Mouse (Mus musculus) stomach, embryonic 16.5 days (tissue): ENCODE measurements around the gene Fam57a. TPM values are rescaled to one million over a fixed set of nuclear protein-coding genes. Genes with fewer than 3 reads are reported as not detected.
A peak's percentile ranks its signal among the peaks of the same experiment; 100 is the strongest.

ENCODE experiments used
- ATAC-seq: fragments of 200-750 bp; cut with Nextera tagmentation; 2 replicates; pipeline ENCODE4 v1.8.0; 2017; ENCODE audit warnings: moderate number of reproducible peaks, moderate TSS enrichment; ENCODE audit not compliant: insufficient read depth, low FRiP score
- H3K27ac ChIP-seq: fragments of 300-500 bp; sonication (generic); 2 replicates; pipeline ENCODE4 v1.5.1; 2014; ENCODE audit warnings: low read length
- H3K27me3 ChIP-seq: fragments of 300-500 bp; sonication (generic); 2 replicates; pipeline ENCODE4 v1.6.1; 2014; ENCODE audit warnings: low read length, control low read depth, mixed read lengths; ENCODE audit not compliant: control insufficient read depth, insufficient read depth
- H3K36me3 ChIP-seq: fragments of 300-500 bp; sonication (generic); 2 replicates; pipeline ENCODE4 v1.6.1; 2014; ENCODE audit warnings: low read length; ENCODE audit not compliant: control insufficient read depth, insufficient read depth
- H3K4me1 ChIP-seq: fragments of 300-500 bp; sonication (generic); 2 replicates; pipeline ENCODE4 v1.6.1; 2014; ENCODE audit warnings: low read length, control low read depth, mixed read lengths; ENCODE audit not compliant: control insufficient read depth, insufficient read depth
- H3K4me2 ChIP-seq: fragments of 300-500 bp; sonication (generic); 2 replicates; pipeline ENCODE4 v1.6.1; 2014; ENCODE audit warnings: low read depth, low read length, mixed read lengths
- H3K4me3 ChIP-seq: fragments of 300-500 bp; sonication (generic); replicated peaks from 2 replicates; pipeline ENCODE4 v1.5.1; 2014; ENCODE audit warnings: mild to moderate bottlenecking, low read length
- H3K9ac ChIP-seq: fragments of 300-500 bp; sonication (generic); 2 replicates; pipeline ENCODE4 v1.6.1; 2014; ENCODE audit warnings: low read length
- H3K9me3 ChIP-seq: fragments of 300-500 bp; sonication (generic); replicated peaks from 2 replicates; pipeline ENCODE4 v1.6.1; 2016; ENCODE audit warnings: low read length, control low read depth; ENCODE audit not compliant: control insufficient read depth
- WGBS: fragments of 180-500 bp; shearing (Covaris S2); extraction: QIAGEN DNeasy Blood & Tissue Kit; methylation state at CpG from one replicate; pipeline ENCODE4 v1.1.7; 2014; 5-methylcytosine and 5-hydroxymethylcytosine counted together
- polyA plus RNA-seq: library from polyadenylated mRNA; unstranded; fragments of >200 nt; fragmentation: Nextera tagmentation; extraction: Ambion mirVana; gene quantifications from 2 replicates; pipeline ENCODE4 v1.2.1, GENCODE M21; 2015

Fam57a gene
- polyA plus RNA-seq, 1 experiment from 2014 or later: 173 TPM

DNA sequence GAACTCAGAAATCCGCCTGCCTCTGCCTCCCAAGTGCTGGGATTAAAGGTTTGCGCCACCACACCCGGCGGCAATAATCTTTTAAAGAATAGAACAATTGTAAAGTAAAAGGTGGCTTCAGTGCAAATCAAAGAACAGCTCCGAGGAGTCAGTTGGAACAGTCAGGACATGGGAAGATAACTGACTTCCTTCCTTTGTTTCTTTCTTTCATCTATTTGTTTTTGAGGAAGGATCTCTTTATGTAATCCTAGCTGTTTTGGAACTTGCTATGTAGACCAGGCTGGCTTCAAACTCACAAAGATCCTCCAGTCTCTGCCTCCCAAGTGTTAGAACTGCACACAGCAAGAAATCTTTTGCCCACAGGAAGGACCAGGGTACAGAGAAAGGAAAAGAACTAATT lies 45.2 kb downstream of the Fam57a start:
- 95% methylated on average over 5 of the region's 5 CpGs for WGBS
- ATAC-seq: no peak
- peaks cover 4% of the 10 kb centered on the region; the same call in 1 of the 2 replicates for H3K36me3 ChIP-seq

DNA sequence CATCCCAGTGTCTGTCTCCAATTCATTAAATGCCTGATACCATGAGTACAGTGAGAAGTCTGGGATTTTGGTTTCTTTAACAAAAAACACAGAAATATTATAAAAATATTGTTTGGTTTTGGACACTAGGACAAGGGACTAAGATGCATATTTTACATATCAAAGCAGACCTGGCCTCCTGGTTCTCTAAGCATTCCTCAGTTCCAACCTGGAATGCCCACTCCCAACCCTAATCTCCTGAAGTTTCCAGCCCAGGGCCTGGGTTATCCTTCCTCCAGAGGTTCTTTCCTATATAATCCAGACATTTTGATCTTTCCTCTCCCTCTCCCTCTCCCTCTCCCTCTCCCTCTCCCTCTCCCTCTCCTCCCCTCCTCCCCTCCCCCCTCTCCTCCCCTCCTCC lies 45.6 kb downstream of the Fam57a start:
- Histone ChIP-seq H3K36me3 (peaks cover 4% of the 10 kb centered on the region; the same call in 1 of the 2 replicates), H3K9ac (no peak overlapping the region), H3K27me3 (no peaks in the 10 kb centered on the region)

More for the DNA sequence above, 45.2 kb downstream of the Fam57a start:
- no peak overlapping the region for H3K9ac ChIP-seq
- H3K4me1 ChIP-seq: no peaks in the 10 kb centered on the region
- no peak overlapping the region for H3K27ac ChIP-seq
- H3K4me3 ChIP-seq: no peak overlapping the region
- H3K9me3 ChIP-seq: no peaks in the 10 kb centered on the region
- H3K27me3 ChIP-seq: no peaks in the 10 kb centered on the region
- no peak overlapping the region for H3K4me2 ChIP-seq

DNA sequence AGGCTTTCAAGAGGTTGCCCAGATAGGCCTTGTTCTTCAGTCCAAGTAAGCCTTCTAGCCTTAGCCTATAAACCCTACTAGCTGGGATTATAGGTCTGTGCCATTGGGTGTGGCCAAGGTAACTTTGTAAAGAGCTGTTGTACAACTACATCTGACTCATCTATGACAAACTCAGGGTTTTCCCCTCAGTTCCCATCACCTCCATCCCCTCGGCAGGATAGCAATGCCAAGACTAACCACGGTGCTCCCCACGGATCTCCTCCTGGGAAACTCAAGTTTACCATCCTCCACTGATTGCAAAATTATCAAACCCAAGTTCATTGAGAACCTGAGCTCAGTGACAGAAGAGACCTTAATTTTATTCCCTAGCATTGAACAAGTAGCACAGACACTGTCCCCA lies 56.7 kb downstream of the Fam57a start:
- Histone ChIP-seq H3K9me3 (no peaks in the 10 kb centered on the region), H3K4me2 (no peak overlapping the region), H3K4me3 (no peak overlapping the region), H3K36me3 (peaks cover 15% of the 10 kb centered on the region; the same call in 1 of the 2 replicates), H3K27me3 (no peaks in the 10 kb centered on the region), H3K27ac (no peak overlapping the region), H3K4me1 (no peaks in the 10 kb centered on the region), H3K9ac (no peak overlapping the region)
- WGBS: 88% methylated on average over 3 of the region's 3 CpGs
- no peak for ATAC-seq

More for the DNA sequence above, 45.6 kb downstream of the Fam57a start:
- no peak overlapping the region for H3K27ac ChIP-seq
- no peak overlapping the region for H3K4me3 ChIP-seq
- H3K9me3 ChIP-seq: no peaks in the 10 kb centered on the region
- H3K4me1 ChIP-seq: no peaks in the 10 kb centered on the region
- no peak for ATAC-seq
- no peak overlapping the region for H3K4me2 ChIP-seq

DNA sequence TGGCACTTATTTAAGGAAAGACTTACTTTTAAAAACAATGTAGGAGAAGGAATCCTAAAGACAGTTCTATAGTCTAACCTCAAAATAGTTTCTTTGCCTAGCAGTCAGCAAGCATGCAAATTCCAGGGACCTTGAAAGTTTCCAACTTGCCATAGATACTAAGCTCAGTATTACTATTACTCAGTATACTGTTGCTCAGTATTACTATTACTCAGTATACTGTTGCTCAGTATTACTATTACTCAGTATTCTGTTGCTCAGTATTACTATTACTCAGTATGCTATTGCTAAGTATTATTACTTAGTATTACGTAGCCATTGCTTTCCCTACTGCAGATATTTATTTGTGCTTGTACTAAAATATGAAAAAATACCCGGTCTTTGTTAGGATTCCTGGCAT lies 60.3 kb downstream of the Fam57a start:
- Histone ChIP-seq H3K36me3 (0 out of 2 replicates have a peak, but pooled peaks cover 7% of the 10 kb centered on the region), H3K9me3 (no peaks in the 10 kb centered on the region), H3K4me1 (peaks cover 13% of the 10 kb centered on the region), H3K27me3 (no peaks in the 10 kb centered on the region), H3K27ac (no peak overlapping the region), H3K9ac (no peak overlapping the region), H3K4me3 (no peak overlapping the region), H3K4me2 (no peak overlapping the region)
- no peak for ATAC-seq
- 96% methylated on average over 2 of the region's 2 CpGs for WGBS

DNA sequence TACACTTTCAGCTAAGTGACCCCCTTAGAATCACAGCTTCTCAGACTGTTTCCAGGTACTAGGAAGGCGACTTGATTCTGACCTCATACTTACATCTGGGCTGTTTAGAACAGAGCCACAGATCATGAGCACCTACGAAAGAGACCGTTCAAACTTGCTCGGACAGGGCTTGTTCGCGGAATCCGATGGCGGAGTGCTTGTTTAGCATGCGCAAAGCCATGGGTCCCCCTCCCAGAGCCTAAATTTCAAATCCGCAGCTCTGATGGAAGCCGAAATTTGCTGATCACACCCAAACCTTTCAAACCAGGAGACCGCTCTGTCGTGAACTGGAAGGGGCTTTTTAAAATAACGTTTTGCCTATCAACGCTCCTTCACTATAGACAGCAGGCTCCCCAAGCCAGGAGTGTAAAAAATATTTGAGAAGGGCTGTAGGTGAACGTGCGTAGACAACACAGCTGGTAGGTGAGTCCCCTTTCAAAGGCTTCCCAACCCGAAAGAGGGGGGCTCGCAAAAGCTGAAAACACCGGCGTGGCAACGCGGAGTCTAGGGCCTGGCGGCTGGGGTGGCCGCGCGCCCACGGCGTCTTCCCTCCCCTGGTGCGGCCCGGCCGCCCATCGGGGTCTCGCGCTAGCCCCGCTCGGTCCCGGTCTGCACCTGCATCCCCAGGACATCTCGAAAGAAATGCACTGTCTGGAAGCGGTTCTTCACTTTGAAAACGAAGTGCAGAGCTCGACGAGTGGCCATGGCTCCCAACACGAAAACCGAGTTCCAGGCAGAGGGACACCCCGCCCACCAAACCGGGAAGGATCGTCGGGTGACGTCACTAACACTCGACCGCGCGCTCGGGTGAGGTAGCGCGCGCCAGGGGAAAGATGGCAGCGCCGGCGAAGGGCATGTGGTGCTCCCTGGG lies 63.7 kb downstream of the Fam57a start, which contains the start of the genes Mrm3 and Glod4:
Gene Mrm3 (plus strand): TSS at position 815 of the 910 bp plus-strand sequence.
Gene Glod4 (minus strand): TSS at position 825 of the 910 bp plus-strand sequence.
- WGBS: under 1% methylated on average over 61 of the region's 61 CpGs
- Histone ChIP-seq H3K4me1 (peaks cover 13% of the 10 kb centered on the region), H3K27ac (peak within 1 kb of the TSS; percentile 53; the same call in 1 of the 2 replicates), H3K9ac (peak within 1 kb of the TSS; percentile 87), H3K36me3 (0 out of 2 replicates have a peak, but pooled peaks cover 5% of the 10 kb centered on the region), H3K4me2 (peak within 1 kb of the TSS; percentile 92), H3K9me3 (no peaks in the 10 kb centered on the region), H3K4me3 (peak within 1 kb of the TSS; percentile 74), H3K27me3 (no peaks in the 10 kb centered on the region)
- ATAC-seq: peak; percentile 93

DNA sequence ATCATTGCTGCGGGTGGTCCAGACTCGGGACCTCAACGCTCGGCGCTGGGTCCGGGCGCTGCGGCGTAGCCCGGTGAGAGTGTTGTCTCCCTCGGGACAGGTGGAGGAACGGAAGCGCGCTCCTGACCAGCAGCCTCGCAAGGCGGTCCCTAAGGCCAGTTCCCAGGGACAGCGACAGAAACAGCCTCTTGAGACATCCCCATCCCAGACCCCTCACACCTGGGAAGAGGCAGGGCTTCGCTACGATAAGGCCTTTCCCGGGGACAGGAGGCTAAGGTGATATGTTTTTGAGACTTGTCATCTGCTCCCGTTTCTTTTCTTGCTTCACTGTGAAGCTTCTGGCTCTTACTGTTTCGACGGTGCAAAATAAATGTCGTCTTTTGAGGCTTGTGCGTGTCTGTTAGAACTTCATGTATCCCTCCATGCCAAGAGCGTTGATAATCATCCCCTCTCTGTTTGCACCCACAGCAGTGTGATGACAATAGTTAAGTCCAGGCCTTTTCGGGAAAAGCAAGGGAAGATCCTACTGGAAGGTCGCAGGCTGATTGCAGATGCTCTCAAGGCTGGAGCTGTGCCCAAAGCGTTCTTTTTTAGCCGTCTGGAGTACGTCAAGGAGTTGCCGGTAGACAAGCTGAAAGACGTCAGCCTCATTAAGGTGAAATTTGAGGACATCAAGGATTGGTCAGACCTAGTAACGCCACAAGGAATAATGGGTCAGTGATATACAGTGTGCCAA lies 64.5 kb downstream of the Fam57a start:
- Histone ChIP-seq H3K9ac (peak overlapping the region; percentile 87), H3K36me3 (0 out of 2 replicates have a peak, but pooled peaks cover 5% of the 10 kb centered on the region), H3K27ac (peak overlapping the region; percentile 22; the same call in 1 of the 2 replicates), H3K4me1 (peaks cover 13% of the 10 kb centered on the region), H3K9me3 (no peaks in the 10 kb centered on the region), H3K27me3 (no peaks in the 10 kb centered on the region), H3K4me2 (peak overlapping the region; percentile 92), H3K4me3 (peak overlapping the region; percentile 74)
- WGBS: 2% methylated on average over 34 of the region's 34 CpGs
- no peak for ATAC-seq

DNA sequence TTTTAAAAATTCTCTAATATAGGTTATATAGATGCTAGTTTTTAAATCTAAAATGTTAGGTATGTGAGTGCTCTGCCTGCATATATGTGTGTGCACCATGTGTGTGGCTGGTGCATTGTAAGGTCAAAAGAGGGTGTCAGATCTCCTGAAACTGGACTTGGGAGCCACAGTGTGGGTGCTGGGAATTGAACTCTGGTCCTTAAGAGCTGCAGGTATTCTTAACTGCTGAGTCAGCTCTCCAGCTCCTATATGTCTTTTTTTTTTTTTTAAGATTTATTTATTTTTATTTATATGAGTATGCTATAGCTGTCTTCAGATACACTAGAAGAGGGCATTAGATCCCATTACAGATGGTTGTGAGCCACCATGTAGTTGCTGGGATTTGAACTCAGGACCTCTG lies 67.0 kb downstream of the Fam57a start:
- Histone ChIP-seq H3K27ac (no peak overlapping the region), H3K4me3 (no peak overlapping the region), H3K9me3 (no peaks in the 10 kb centered on the region), H3K36me3 (0 out of 2 replicates have a peak, but pooled peaks cover 5% of the 10 kb centered on the region), H3K9ac (no peak overlapping the region), H3K27me3 (no peaks in the 10 kb centered on the region), H3K4me2 (no peak overlapping the region), H3K4me1 (peaks cover 13% of the 10 kb centered on the region)
- no peak for ATAC-seq

DNA sequence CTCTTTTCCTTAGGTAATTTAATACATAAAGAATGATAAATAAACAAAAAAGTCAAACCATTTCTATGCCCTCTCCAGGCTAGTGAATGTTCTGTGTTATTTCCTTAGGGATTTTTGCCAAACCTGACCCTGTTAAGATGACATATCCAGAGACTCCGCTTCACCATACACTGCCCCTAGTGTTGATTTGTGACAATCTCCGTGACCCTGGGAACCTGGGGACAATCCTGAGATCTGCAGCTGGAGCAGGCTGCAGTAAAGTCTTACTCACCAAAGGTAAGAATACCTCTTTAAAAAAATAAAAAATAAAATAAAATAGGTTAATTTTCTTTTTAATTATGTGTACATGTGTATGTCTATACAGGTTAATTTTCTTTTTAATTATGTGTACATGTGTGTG lies 67.8 kb downstream of the Fam57a start:
- 0 out of 2 replicates have a peak, but pooled peaks cover 5% of the 10 kb centered on the region for H3K36me3 ChIP-seq

DNA sequence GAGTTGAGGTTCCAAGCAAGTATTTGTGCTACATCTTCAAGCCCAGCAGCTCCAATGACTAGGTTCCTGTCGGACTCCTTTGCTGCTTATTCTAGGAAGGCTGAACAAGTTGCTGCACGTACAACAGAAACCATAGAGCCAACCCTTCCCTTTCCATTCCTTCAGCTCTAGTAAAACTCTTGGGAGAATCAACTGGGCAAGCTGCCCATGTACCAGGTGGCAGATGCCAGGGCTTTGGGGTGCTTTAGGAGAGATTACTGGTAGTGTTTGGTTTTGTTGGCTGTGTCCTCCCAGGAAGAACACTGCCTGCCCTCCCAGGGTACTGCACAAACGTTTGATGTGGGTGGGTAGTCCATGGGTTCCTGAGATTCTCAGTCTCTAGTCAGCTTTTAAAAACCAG lies 72.6 kb downstream of the Fam57a start:
- H3K4me2 ChIP-seq: no peak overlapping the region
- no peaks in the 10 kb centered on the region for H3K27me3 ChIP-seq
- no peak for ATAC-seq
- H3K9ac ChIP-seq: no peak overlapping the region
- H3K36me3 ChIP-seq: no peaks in the 10 kb centered on the region
- WGBS: 46% methylated on average over 3 of the region's 3 CpGs
- H3K4me1 ChIP-seq: peaks cover 9% of the 10 kb centered on the region
- H3K27ac ChIP-seq: peak overlapping the region; percentile 71
- no peak overlapping the region for H3K4me3 ChIP-seq
- H3K9me3 ChIP-seq: no peaks in the 10 kb centered on the region

More for the DNA sequence above, 67.8 kb downstream of the Fam57a start:
- ATAC-seq: no peak
- Histone ChIP-seq H3K4me2 (no peak overlapping the region), H3K27ac (no peak overlapping the region), H3K9me3 (no peaks in the 10 kb centered on the region), H3K9ac (no peak overlapping the region), H3K4me3 (no peak overlapping the region), H3K4me1 (peaks cover 8% of the 10 kb centered on the region), H3K27me3 (no peaks in the 10 kb centered on the region)
- 51% methylated on average over 2 of the region's 2 CpGs for WGBS
